ENCODE assay signal across 22 mouse cellular contexts in the genomic region with DNA sequence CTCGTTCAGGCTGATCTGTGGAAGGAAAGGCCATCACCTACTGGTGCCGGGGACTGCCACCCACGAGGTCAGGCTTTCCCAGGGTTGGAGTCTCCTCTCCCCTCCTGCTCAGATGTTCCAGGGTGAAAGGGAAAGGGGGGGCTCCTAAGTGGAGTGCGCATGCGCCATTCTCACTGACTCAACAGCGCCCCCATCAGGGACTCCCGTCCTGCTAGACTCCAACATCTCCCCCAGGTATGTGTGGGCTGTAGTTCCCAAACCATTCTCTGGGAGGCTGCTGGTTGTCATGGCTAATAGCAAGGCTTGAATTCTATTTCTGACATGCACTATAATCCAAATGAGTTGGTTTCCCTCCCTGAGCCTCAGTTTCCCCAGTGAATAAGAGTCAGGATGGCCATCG. TPM values are rescaled to one million over a fixed set of nuclear protein-coding genes. Genes with fewer than 3 reads are reported as not detected.
DNase-seq lines count a peak whose midpoint lies in the region; ATAC-seq and TF ChIP-seq lines count a peak whose summit lies in the region.
"Had no signal": no experiment of that assay in that cellular context is flagged by ENCODE, and none has a peak within 500 bp of the region (broad histone marks: within the 10 kb centered on the region; RNA-seq: fewer than 3 reads in every experiment).

No protein-coding gene starts in this region.

- no peak overlapping the region for H3K4me2 ChIP-seq in stomach, postnatal 0 days (replicated peaks; ENCODE audit: low read depth)
- H3K4me2 ChIP-seq: forebrain, embryonic 13.5 days; hindbrain, embryonic 14.5 days; limb, embryonic 12.5 days; lung, embryonic 14.5 days; midbrain, embryonic 15.5 days; neural tube, embryonic 12.5 days had no signal

- TF ChIP-seq EP300 in stomach, postnatal 0 days (optimal IDR thresholded peaks at IDR 0.05): no peak

- no peak for ATAC-seq in CD4-positive, CD25-positive, alpha-beta regulatory T cell, adult 4 months
- no peak for ATAC-seq in stomach, postnatal 0 days (ENCODE audit: low FRiP score, low TSS enrichment)
- ATAC-seq: forebrain, embryonic 13.5 days; midbrain, embryonic 15.5 days had no signal

- peak; percentile 60 for TF ChIP-seq CTCF in layer of hippocampus, adult 2 months (conservative IDR thresholded peaks at IDR 0.05)
- peak; percentile 23; the same call in 1 of the 2 replicates for TF ChIP-seq CTCF in testis, adult 2 months (IDR thresholded peaks at IDR 0.05; ENCODE audit: control insufficient read depth, insufficient read depth, insufficient replicate concordance, low read depth, low read length)
- peak; percentile 35 for TF ChIP-seq CTCF in stomach, postnatal 0 days (IDR thresholded peaks at IDR 0.05; ENCODE audit: low read depth)

- no peaks in the 10 kb centered on the region; the same call in 1 of the 2 replicates for H3K4me1 ChIP-seq in testis, adult 2 months (ENCODE audit: control insufficient read depth, insufficient read depth, low read length)
- 0 out of 2 replicates have a peak, but pooled peaks cover 3% of the 10 kb centered on the region for H3K4me1 ChIP-seq in stomach, postnatal 0 days (replicated peaks; ENCODE audit: control insufficient read depth, insufficient read depth)

- no peak overlapping the region for H3K27ac ChIP-seq in layer of hippocampus, adult 2 months
- no peak overlapping the region for H3K27ac ChIP-seq in testis, adult 2 months (ENCODE audit: control insufficient read depth, insufficient read depth, low read depth, low read length)
- H3K27ac ChIP-seq in stomach, postnatal 0 days (replicated peaks): no peak overlapping the region
- H3K27ac ChIP-seq: forebrain, embryonic 13.5 days; hindbrain, embryonic 14.5 days; limb, embryonic 12.5 days; midbrain, embryonic 15.5 days; neural tube, embryonic 12.5 days had no signal

- TF ChIP-seq POLR2A in testis, adult 2 months (IDR thresholded peaks at IDR 0.05; ENCODE audit: control insufficient read depth, low read depth, low read length): no peak

- H3K9me3 ChIP-seq in stomach, postnatal 0 days (ENCODE audit: control insufficient read depth, low read length): no peaks in the 10 kb centered on the region
- H3K9me3 ChIP-seq: forebrain, embryonic 13.5 days; G1E; limb, embryonic 12.5 days; midbrain, embryonic 15.5 days; neural tube, embryonic 12.5 days had no signal

- H3K27me3 ChIP-seq in testis, adult 2 months (ENCODE audit: control insufficient read depth, insufficient read depth, low read length): no peaks in the 10 kb centered on the region
- no peaks in the 10 kb centered on the region for H3K27me3 ChIP-seq in stomach, postnatal 0 days (ENCODE audit: control insufficient read depth, insufficient read depth, low read length)
- H3K27me3 ChIP-seq: forebrain, embryonic 13.5 days; midbrain, embryonic 15.5 days; neural tube, embryonic 12.5 days had no signal

- H3K36me3 ChIP-seq in testis, adult 2 months (ENCODE audit: control insufficient read depth, insufficient read depth, low read length): no peaks in the 10 kb centered on the region
- 0 out of 2 replicates have a peak, but pooled peaks cover 4% of the 10 kb centered on the region for H3K36me3 ChIP-seq in stomach, postnatal 0 days (ENCODE audit: control insufficient read depth, insufficient read depth, low read length)
- H3K36me3 ChIP-seq: G1E; limb, embryonic 12.5 days; midbrain, embryonic 15.5 days had no signal

- peak; percentile 31 for DNase-seq in CD4-positive, CD25-positive, alpha-beta regulatory T cell, adult 2 months (ENCODE audit: low read depth, low spot score)
- DNase-seq in layer of hippocampus, adult 2 months (ENCODE audit: low spot score in 2 of 2): no peak
- no peak for DNase-seq in layer of hippocampus, postnatal 14 days (ENCODE audit: low spot score in 2 of 2)
- no peak for DNase-seq in testis, postnatal 14 days (ENCODE audit: low spot score)
- DNase-seq in stomach, postnatal 0 days (ENCODE audit: low spot score): no peak
- no peak for DNase-seq in frontal cortex, adult 2 months (ENCODE audit: extremely low spot score in 1 of 2, low spot score in 1 of 2)
- DNase-seq: cerebellum, adult 2 months; heart, adult 11 months; lung, embryonic 14.5 days; thymus, postnatal 25 days had no signal

- H3K4me3 ChIP-seq in layer of hippocampus, adult 2 months: no peak overlapping the region
- no peak overlapping the region for H3K4me3 ChIP-seq in testis, adult 2 months (ENCODE audit: control insufficient read depth, low read depth, low read length)
- no peak overlapping the region for H3K4me3 ChIP-seq in stomach, postnatal 0 days (ENCODE audit: low read depth, low read length)
- H3K4me3 ChIP-seq: forebrain, embryonic 13.5 days; limb, embryonic 12.5 days; midbrain, embryonic 15.5 days; neural tube, embryonic 12.5 days had no signal

- H3K9ac ChIP-seq in stomach, postnatal 0 days (ENCODE audit: low read length): no peak overlapping the region
- H3K9ac ChIP-seq: forebrain, embryonic 13.5 days; hindbrain, embryonic 14.5 days; limb, embryonic 12.5 days; lung, embryonic 14.5 days; midbrain, embryonic 15.5 days; neural tube, embryonic 12.5 days had no signal

- 62% methylated on average over 8 of the region's 8 CpGs for WGBS in stomach, postnatal 0 days

RNA-seq across cellular contexts. Expression of gene Plxnd1, which starts 16.2 kb away (rescaled TPM):
- polyA plus RNA-seq in CD4-positive, CD25-positive, alpha-beta regulatory T cell, adult 4 months (2017; shearing (Covaris generic)): 1 to 10 TPM; 4.7 to 6.2 TPM
- 10 to 100 TPM; 16.6 to 24.4 TPM for total RNA-seq in layer of hippocampus, adult 2 months (2021)
- total RNA-seq in layer of hippocampus, postnatal 14 days (2021): 10 to 100 TPM; 40.9 to 47.9 TPM
- polyA plus RNA-seq in testis, adult 2 months (2012; rRNA removed): 5.7 and 6.1 TPM in 2 replicates
- 9.7 and 10.4 TPM in 2 replicates for polyA plus RNA-seq in stomach, postnatal 0 days (2015; fragmentation: Nextera tagmentation; extraction: Ambion mirVana)
- 56.5 and 73.7 TPM in 2 replicates for polyA plus RNA-seq in frontal cortex, adult 2 months (2012; rRNA removed)

RNA-seq across cellular contexts. Expression of gene H1foo, which starts 33.9 kb away (rescaled TPM):
- polyA plus RNA-seq in CD4-positive, CD25-positive, alpha-beta regulatory T cell, adult 4 months (2017; shearing (Covaris generic)): not detected
- not detected for total RNA-seq in layer of hippocampus, adult 2 months (2021)
- total RNA-seq in layer of hippocampus, postnatal 14 days (2021): not detected
- polyA plus RNA-seq in testis, adult 2 months (2012; rRNA removed): not detected in 2 replicates
- polyA plus RNA-seq in stomach, postnatal 0 days (2015; fragmentation: Nextera tagmentation; extraction: Ambion mirVana): not detected in 2 replicates
- polyA plus RNA-seq in frontal cortex, adult 2 months (2012; rRNA removed): not detected in 2 replicates
- total RNA-seq: G1E; left cerebral cortex, adult 8-10 months; megakaryocyte progenitor cell, adult 5-6 weeks had no signal
- polyA plus RNA-seq: cerebellum, adult 2 months; forebrain, embryonic 13.5 days; G1E; heart, postnatal 0 days; hindbrain, embryonic 14.5 days; kidney, embryonic 14.5 days; limb, embryonic 12.5 days; lung, embryonic 14.5 days; midbrain, embryonic 15.5 days; neural tube, embryonic 12.5 days had no signal

RNA-seq across cellular contexts. Expression of gene Rho, which starts 47.0 kb away (rescaled TPM):
- polyA plus RNA-seq in CD4-positive, CD25-positive, alpha-beta regulatory T cell, adult 4 months (2017; shearing (Covaris generic)): not detected
- total RNA-seq in layer of hippocampus, adult 2 months (2021): 1 to 10 TPM in 1 of 2 experiments, under 1 TPM in 1; 0.49 to 1.1 TPM
- under 1 TPM; 0.41 to 0.48 TPM for total RNA-seq in layer of hippocampus, postnatal 14 days (2021)
- 4.8 and 5.7 TPM in 2 replicates for polyA plus RNA-seq in testis, adult 2 months (2012; rRNA removed)
- 0.10 TPM in 2 replicates for polyA plus RNA-seq in stomach, postnatal 0 days (2015; fragmentation: Nextera tagmentation; extraction: Ambion mirVana)
- polyA plus RNA-seq in frontal cortex, adult 2 months (2012; rRNA removed): 0.86 and 1.6 TPM in 2 replicates
- polyA plus RNA-seq: G1E; heart, postnatal 0 days; kidney, embryonic 14.5 days had no signal
